Mouse (Mus musculus) liver, adult 2 months (tissue): Measurements from ENCODE around the gene Arid3c.

Experiments
- CTCF ChIP-seq: fragments of 200-500 bp; IDR thresholded peaks from 2 replicates; pipeline ENCODE4 v1.5.1; 2011; ENCODE audit warnings: low read depth, low read length, control low read depth
- POLR2A ChIP-seq: fragments of 200-500 bp; IDR thresholded peaks from 2 replicates; pipeline ENCODE4 v1.6.1; 2011; ENCODE audit warnings: low read length, control low read depth; ENCODE audit not compliant: insufficient read depth; ENCODE audit errors: extremely low read depth

DNA sequence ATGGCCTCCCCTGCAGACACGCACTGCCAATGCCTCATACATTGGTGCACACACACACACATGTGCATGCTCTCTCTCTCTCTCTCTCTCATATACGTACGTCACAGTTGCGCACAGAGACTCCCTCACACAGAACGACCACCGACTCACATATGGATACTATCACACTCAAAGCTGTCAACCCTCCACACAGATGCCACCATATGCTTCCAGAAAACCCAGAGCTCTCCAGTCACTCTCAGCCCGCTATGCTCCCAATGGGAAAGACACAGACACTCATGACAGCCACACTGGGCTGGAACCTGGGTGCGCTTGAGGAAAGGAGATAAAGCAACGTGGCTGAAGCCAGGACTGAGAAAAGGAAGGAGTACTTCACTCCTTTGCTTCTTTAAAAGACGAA, 49.0 kb downstream of the Arid3c start:
- no peak for TF ChIP-seq CTCF
- TF ChIP-seq POLR2A, result no peak
